Mouse (Mus musculus): Measurements from ENCODE around the gene Abt1.
A peak's percentile ranks its signal among the peaks of the same experiment; 100 is the strongest.

Abt1 gene

GRCm38 (mm10) chr13:23437908-23438307 lies 14.2 kb upstream of the Abt1 start:
- peak; percentile 79 for DNase-seq

- DNase-seq: peak; percentile 48
Measured at GRCm38 (mm10) chr13:23436861-23437822, 13.5 kb upstream of the Abt1 start.

GRCm38 (mm10) chr13:23436231-23436661 lies 12.6 kb upstream of the Abt1 start:
- no peak for DNase-seq

- no peak for DNase-seq
Measured at GRCm38 (mm10) chr13:23435676-23436075, 12.0 kb upstream of the Abt1 start.

- DNase-seq: no peak
Measured at GRCm38 (mm10) chr13:23435241-23435640, 11.6 kb upstream of the Abt1 start.

- no peak for DNase-seq
Measured at GRCm38 (mm10) chr13:23434426-23434825, 10.8 kb upstream of the Abt1 start.

- no peak for DNase-seq
Measured at GRCm38 (mm10) chr13:23433801-23434200, 10.1 kb upstream of the Abt1 start.

- no peak for DNase-seq
Measured at GRCm38 (mm10) chr13:23433206-23433605, 9.5 kb upstream of the Abt1 start.

GRCm38 (mm10) chr13:23432562-23433201 lies 9.0 kb upstream of the Abt1 start:
- peak; percentile 93 for DNase-seq

GRCm38 (mm10) chr13:23431351-23431771 lies 7.7 kb upstream of the Abt1 start:
- peak; percentile 67 for DNase-seq

- peak; percentile 67 for DNase-seq
Measured at GRCm38 (mm10) chr13:23430734-23431133, 7.1 kb upstream of the Abt1 start.

- DNase-seq: no peak
Measured at GRCm38 (mm10) chr13:23429771-23430380, 6.2 kb upstream of the Abt1 start.

- no peak for DNase-seq
Measured at GRCm38 (mm10) chr13:23428166-23428993, 4.7 kb upstream of the Abt1 start.

- no peak for DNase-seq
Measured at GRCm38 (mm10) chr13:23427401-23427910, 3.8 kb upstream of the Abt1 start.

- DNase-seq: no peak
Measured at GRCm38 (mm10) chr13:23426922-23427321, 3.3 kb upstream of the Abt1 start.

GRCm38 (mm10) chr13:23426335-23426734 lies 2.7 kb upstream of the Abt1 start:
- DNase-seq: peak; percentile 63

- peak; percentile 70 for DNase-seq
Measured at GRCm38 (mm10) chr13:23425505-23425904, 1.8 kb upstream of the Abt1 start.

- DNase-seq: peak; percentile 82
Measured at GRCm38 (mm10) chr13:23424494-23425325, 1.0 kb upstream of the Abt1 start.

GRCm38 (mm10) chr13:23424052-23424380 lies 350 bp upstream of the Abt1 start:
- no peak for DNase-seq

GRCm38 (mm10) chr13:23422351-23422750 lies 1.3 kb downstream of the Abt1 start:
- DNase-seq: no peak
